Mouse (Mus musculus): ENCODE data around the gene Knstrn. TPM values are rescaled to one million over a fixed set of nuclear protein-coding genes. Genes with fewer than 3 reads are reported as not detected.

Gene Knstrn
- total RNA-seq, 2 experiments from 2014 or later, result 0.07 to 0.55 TPM

GRCm38 (mm10) chr2:118790551-118791525 is 23.0 kb upstream of the Knstrn start:
- peak; percentile 64 for DNase-seq (ENCODE audit: low spot score)

GRCm38 (mm10) chr2:118791591-118792258 is 22.1 kb upstream of the Knstrn start:
- DNase-seq (ENCODE audit: low spot score), result peak; percentile 18

- DNase-seq (ENCODE audit: low spot score), result peak; percentile 47
These were observed 21.6 kb upstream of the Knstrn start for GRCm38 (mm10) chr2:118792259-118792613.

- no peak for DNase-seq (ENCODE audit: low spot score)
These were observed 20.2 kb upstream of the Knstrn start for GRCm38 (mm10) chr2:118793636-118794035.

GRCm38 (mm10) chr2:118802542-118803118 is 11.2 kb upstream of the Knstrn start:
- DNase-seq (ENCODE audit: low spot score), result no peak

- DNase-seq (ENCODE audit: low spot score), result no peak
These were observed 9.3 kb upstream of the Knstrn start for GRCm38 (mm10) chr2:118804474-118804873.

- no peak for DNase-seq (ENCODE audit: low spot score)
These were observed 8.7 kb upstream of the Knstrn start for GRCm38 (mm10) chr2:118805137-118805536.

GRCm38 (mm10) chr2:118805756-118806155 is 8.0 kb upstream of the Knstrn start:
- no peak for DNase-seq (ENCODE audit: low spot score)

- DNase-seq (ENCODE audit: low spot score), result peak; percentile 70
These were observed 6.9 kb upstream of the Knstrn start for GRCm38 (mm10) chr2:118806860-118807259.

- DNase-seq (ENCODE audit: low spot score), result no peak
These were observed 2.9 kb upstream of the Knstrn start for GRCm38 (mm10) chr2:118810861-118811260.

GRCm38 (mm10) chr2:118812724-118813123 is 1.1 kb upstream of the Knstrn start:
- no peak for DNase-seq (ENCODE audit: low spot score)

GRCm38 (mm10) chr2:118822800-118823199 is 9.0 kb downstream of the Knstrn start:
- no peak for DNase-seq (ENCODE audit: low spot score)

- peak; percentile 10 for DNase-seq (ENCODE audit: low spot score)
These were observed 10.6 kb downstream of the Knstrn start for GRCm38 (mm10) chr2:118824396-118824795.

- DNase-seq (ENCODE audit: low spot score), result no peak
These were observed 15.3 kb downstream of the Knstrn start for GRCm38 (mm10) chr2:118829096-118829495.

- no peak for DNase-seq (ENCODE audit: low spot score)
These were observed 20.3 kb downstream of the Knstrn start for GRCm38 (mm10) chr2:118834061-118834460.

GRCm38 (mm10) chr2:118835115-118835514 is 21.3 kb downstream of the Knstrn start:
- no peak for DNase-seq (ENCODE audit: low spot score)

GRCm38 (mm10) chr2:118838330-118838729 is 24.5 kb downstream of the Knstrn start:
- no peak for DNase-seq (ENCODE audit: low spot score)

GRCm38 (mm10) chr2:118841186-118841585 is 27.4 kb downstream of the Knstrn start:
- no peak for DNase-seq (ENCODE audit: low spot score)

GRCm38 (mm10) chr2:118841774-118842173 is 28.0 kb downstream of the Knstrn start:
- no peak for DNase-seq (ENCODE audit: low spot score)

GRCm38 (mm10) chr2:118844427-118844826 is 30.6 kb downstream of the Knstrn start:
- no peak for DNase-seq (ENCODE audit: low spot score)

- no peak for DNase-seq (ENCODE audit: low spot score)
These were observed 32.4 kb downstream of the Knstrn start for GRCm38 (mm10) chr2:118846246-118846645.

- no peak for DNase-seq (ENCODE audit: low spot score)
These were observed 38.0 kb downstream of the Knstrn start for GRCm38 (mm10) chr2:118851756-118852155.
